Mouse (Mus musculus): ENCODE measurements at regions not wholly inside any gene's neighbourhood (a gene's known extent, or its start where the extent isn't known, plus 50 kb on each side); places are given as distances from the start of the nearest gene placed in this dataset.

GRCm38 (mm10) chr10:53466851-53467250 lies 87.1 kb upstream of the Cep85l start:
- TF ChIP-seq CTCF (IDR thresholded peaks at IDR 0.05; ENCODE audit: insufficient read depth, low read length) (no peak), POLR2A (IDR thresholded peaks at IDR 0.05; ENCODE audit: borderline replicate concordance, extremely low read depth, low read depth, low read length) (no peak)

Data from lung, adult 2 months (tissue).